ENCODE assay signal across 7 mouse cellular contexts in the genomic region with DNA sequence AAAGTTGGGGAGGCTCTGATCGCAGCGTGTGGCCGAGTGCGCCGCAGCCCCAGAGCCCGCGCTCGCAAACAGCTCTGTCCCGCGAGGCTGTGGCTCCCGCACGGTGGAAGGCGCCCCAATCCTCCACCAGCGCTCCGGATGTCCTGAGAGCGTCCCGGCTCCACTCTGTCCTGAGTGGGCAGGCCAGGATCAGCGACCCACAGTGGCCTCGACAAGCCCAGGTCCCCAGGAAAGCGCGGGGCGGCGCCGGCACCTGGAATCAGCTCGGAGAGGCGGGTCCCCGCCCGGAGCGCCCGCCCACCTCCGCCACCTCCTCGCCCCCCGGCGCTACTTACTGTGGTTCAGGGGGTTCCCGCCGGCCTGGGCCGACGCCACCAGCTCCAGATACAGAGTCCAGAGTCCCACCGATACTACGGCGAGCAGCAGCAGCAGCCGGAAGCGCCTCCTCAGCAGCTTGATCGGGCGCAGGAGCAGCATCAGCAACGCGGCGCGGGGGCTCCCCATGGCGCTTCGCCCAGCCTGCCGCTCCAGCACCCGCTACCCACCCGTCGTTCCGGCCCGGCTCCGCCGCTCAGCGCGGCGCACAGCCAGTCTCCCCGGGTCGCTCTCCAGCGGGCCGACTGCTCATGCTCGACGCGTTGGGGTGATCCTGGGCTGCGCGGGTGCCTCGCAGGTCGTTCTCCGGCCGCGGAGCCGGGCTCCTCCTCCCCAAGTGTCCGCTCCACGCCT. TPM values are rescaled to one million over a fixed set of nuclear protein-coding genes. Genes with fewer than 3 reads are reported as not detected.
DNase-seq lines count a peak whose midpoint lies in the region; ATAC-seq lines count a peak whose summit lies in the region.

A gene (plus strand): TSS at position 309 of the 729 bp plus-strand sequence.
A gene (minus strand): TSS at position 504 of the 729 bp plus-strand sequence.

- H3K4me2 ChIP-seq in embryonic facial prominence, embryonic 13.5 days, result peak within 1 kb of the TSS; percentile 96
- H3K4me2 ChIP-seq in hindbrain, embryonic 14.5 days (replicated peaks), result peak within 1 kb of the TSS; percentile 99

- H3K4me3 ChIP-seq in embryonic facial prominence, embryonic 13.5 days, result peak within 1 kb of the TSS; percentile 69
- peak within 1 kb of the TSS; percentile 57 for H3K4me3 ChIP-seq in hindbrain, embryonic 14.5 days (replicated peaks; ENCODE audit: low read length)

- ATAC-seq in embryonic facial prominence, embryonic 13.5 days (ENCODE audit: insufficient number of reproducible peaks, insufficient read depth, low FRiP score, low TSS enrichment, low read depth), result peak; percentile 68
- peak; percentile 77 for ATAC-seq in hindbrain, embryonic 14.5 days (ENCODE audit: low FRiP score)

- DNase-seq in CD4-positive, CD25-positive, alpha-beta regulatory T cell, adult 2 months (ENCODE audit: low read depth, low spot score), result peak; percentile 57
- peak; percentile 76 for DNase-seq in R1 (ENCODE audit: low read depth, low spot score)
- DNase-seq in hindbrain, embryonic 14.5 days (ENCODE audit: low spot score), result peak; percentile 32
- peak; percentile 45 to 62 for DNase-seq in layer of hippocampus, postnatal 36 days
- DNase-seq in lung, postnatal 10 days, result peak; percentile 18
- peak; percentile 66 for DNase-seq in right cerebral cortex, postnatal 14 days

- peaks cover 34% of the 10 kb centered on the region for H3K27me3 ChIP-seq in embryonic facial prominence, embryonic 13.5 days
- peaks cover 33% of the 10 kb centered on the region for H3K27me3 ChIP-seq in hindbrain, embryonic 14.5 days (ENCODE audit: control insufficient read depth, insufficient read depth, low read length)

- no peaks in the 10 kb centered on the region; the same call in 1 of the 2 replicates for H3K9me3 ChIP-seq in embryonic facial prominence, embryonic 13.5 days
- H3K9me3 ChIP-seq in hindbrain, embryonic 14.5 days (ENCODE audit: control insufficient read depth, low read length), result no peaks in the 10 kb centered on the region

- peaks cover 17% of the 10 kb centered on the region for H3K4me1 ChIP-seq in embryonic facial prominence, embryonic 13.5 days
- peaks cover 4% of the 10 kb centered on the region; the same call in 1 of the 2 replicates for H3K4me1 ChIP-seq in hindbrain, embryonic 14.5 days (replicated peaks; ENCODE audit: control insufficient read depth, insufficient read depth, low read length)

- peak within 1 kb of the TSS; percentile 77 for H3K9ac ChIP-seq in embryonic facial prominence, embryonic 13.5 days
- peak within 1 kb of the TSS; percentile 53 for H3K9ac ChIP-seq in hindbrain, embryonic 14.5 days

- H3K36me3 ChIP-seq in embryonic facial prominence, embryonic 13.5 days, result no peaks in the 10 kb centered on the region
- H3K36me3 ChIP-seq in hindbrain, embryonic 14.5 days (replicated peaks; ENCODE audit: control insufficient read depth, insufficient read depth), result no peaks in the 10 kb centered on the region

- under 1% methylated on average over 76 of the region's 79 CpGs for WGBS in embryonic facial prominence, embryonic 13.5 days
- WGBS in hindbrain, embryonic 14.5 days, result under 1% methylated on average over 65 of the region's 79 CpGs

- peak within 1 kb of the TSS; percentile 56; the same call in 1 of the 2 replicates for H3K27ac ChIP-seq in embryonic facial prominence, embryonic 13.5 days
- no peak within 1 kb of the TSS for H3K27ac ChIP-seq in hindbrain, embryonic 14.5 days

RNA-seq across cellular contexts. Expression of the first gene that starts in this region (rescaled TPM):
- polyA plus RNA-seq in embryonic facial prominence, embryonic 13.5 days (2015; fragmentation: Nextera tagmentation; extraction: Ambion mirVana), result 1.1 and 1.2 TPM in 2 replicates
- not detected in 2 replicates for polyA plus RNA-seq in hindbrain, embryonic 14.5 days (2014; fragmentation: Nextera tagmentation; extraction: Ambion mirVana)
- not detected for total RNA-seq in layer of hippocampus, postnatal 36 days (2021)

RNA-seq across cellular contexts. Expression of the second gene that starts in this region (rescaled TPM):
- 1.0 and 1.3 TPM in 2 replicates for polyA plus RNA-seq in embryonic facial prominence, embryonic 13.5 days (2015; fragmentation: Nextera tagmentation; extraction: Ambion mirVana)
- 0.09 TPM in 2 replicates for polyA plus RNA-seq in hindbrain, embryonic 14.5 days (2014; fragmentation: Nextera tagmentation; extraction: Ambion mirVana)
- total RNA-seq in layer of hippocampus, postnatal 36 days (2021), result under 1 TPM; 0.40 to 0.51 TPM

Comparison
In these comparisons a context has a peak if more than half of its experiments do, and no peak if none do; other contexts are left out.
1. Peak in DNase-seq, ATAC-seq, H3K4me3 ChIP-seq, H3K9ac ChIP-seq and H3K4me2 ChIP-seq in hindbrain, embryonic 14.5 days; RNA of the genes that start here not detected or under 1 TPM.
2. Peak in DNase-seq in layer of hippocampus, postnatal 36 days; RNA of the genes that start here not detected or under 1 TPM.
3. DNase-seq: peak in every context shown above with its lines; median percentile 76 in R1; 66 in right cerebral cortex, postnatal 14 days; 57 in CD4-positive, CD25-positive, alpha-beta regulatory T cell, adult 2 months; 54 in layer of hippocampus, postnatal 36 days; 32 in hindbrain, embryonic 14.5 days; 18 in lung, postnatal 10 days.